Mouse (Mus musculus) embryonic facial prominence, embryonic 13.5 days (tissue): ENCODE measurements around the gene Rrp7a. TPM values are rescaled to one million over a fixed set of nuclear protein-coding genes. Genes with fewer than 3 reads are reported as not detected.

ENCODE experiments used
- ATAC-seq: fragments of 200-750 bp; cut with Nextera tagmentation; 2 replicates; pipeline ENCODE4 v1.8.0; 2017; ENCODE audit warnings: low read depth; ENCODE audit not compliant: insufficient number of reproducible peaks, insufficient read depth, low FRiP score, low TSS enrichment
- H3K27ac ChIP-seq: fragments of 300-500 bp; sonication (generic); 2 replicates; pipeline ENCODE4 v1.5.1; 2015; ENCODE audit warnings: moderate library complexity, mild to moderate bottlenecking, inconsistent platforms
- H3K27me3 ChIP-seq: fragments of 300-500 bp; sonication (generic); 2 replicates; pipeline ENCODE4 v1.6.1; 2015; ENCODE audit warnings: mild to moderate bottlenecking, inconsistent platforms
- H3K36me3 ChIP-seq: fragments of 300-500 bp; sonication (generic); 2 replicates; pipeline ENCODE4 v1.6.1; 2015; ENCODE audit warnings: mild to moderate bottlenecking, inconsistent platforms
- H3K4me1 ChIP-seq: fragments of 300-500 bp; sonication (generic); 2 replicates; pipeline ENCODE4 v1.6.1; 2015; ENCODE audit warnings: inconsistent platforms
- H3K4me2 ChIP-seq: fragments of 300-500 bp; sonication (generic); 2 replicates; pipeline ENCODE4 v1.6.1; 2015; ENCODE audit warnings: moderate library complexity, mild to moderate bottlenecking, inconsistent platforms
- H3K4me3 ChIP-seq: fragments of 300-500 bp; sonication (generic); 2 replicates; pipeline ENCODE4 v1.5.1; 2015; ENCODE audit warnings: mild to moderate bottlenecking, inconsistent platforms
- H3K9ac ChIP-seq: fragments of 300-500 bp; sonication (generic); 2 replicates; pipeline ENCODE4 v1.6.1; 2015; ENCODE audit warnings: mild to moderate bottlenecking, inconsistent platforms
- H3K9me3 ChIP-seq: fragments of 300-500 bp; sonication (generic); 2 replicates; pipeline ENCODE4 v1.6.1; 2016; ENCODE audit warnings: inconsistent platforms
- WGBS: fragments of 180-500 bp; shearing (Covaris S2); methylation state at CpG from one replicate; pipeline ENCODE4 v1.1.7; 2015; ENCODE audit warnings: mixed read lengths; 5-methylcytosine and 5-hydroxymethylcytosine counted together
- polyA plus RNA-seq: library from polyadenylated mRNA; unstranded; fragments of >200 nt; fragmentation: Nextera tagmentation; extraction: Ambion mirVana; gene quantifications from 2 replicates; pipeline ENCODE4 v1.2.1, GENCODE M21; 2015

Gene Rrp7a
- polyA plus RNA-seq, 1 experiment from 2014 or later: 67.7 TPM

GRCm38 (mm10) chr15:83155672-83156419, 33.2 kb upstream of the Rrp7a start:
- Histone ChIP-seq H3K4me3 (no peak overlapping the region), H3K27me3 (no peaks in the 10 kb centered on the region), H3K36me3 (peaks cover 66% of the 10 kb centered on the region), H3K27ac (no peak overlapping the region; the same call in 1 of the 2 replicates), H3K4me1 (peaks cover 3% of the 10 kb centered on the region; the same call in 1 of the 2 replicates), H3K9ac (peak overlapping the region; percentile 44; the same call in 1 of the 2 replicates), H3K4me2 (no peak overlapping the region), H3K9me3 (no peaks in the 10 kb centered on the region)
- ATAC-seq: no peak
- 48% methylated on average over 6 of the region's 6 CpGs for WGBS

- H3K4me1 ChIP-seq: peaks cover 3% of the 10 kb centered on the region; the same call in 1 of the 2 replicates
- WGBS: 95% methylated on average over 7 of the region's 7 CpGs
- no peak overlapping the region for H3K9ac ChIP-seq
- no peak for ATAC-seq
- no peak overlapping the region for H3K4me3 ChIP-seq
- H3K27me3 ChIP-seq: no peaks in the 10 kb centered on the region
- H3K36me3 ChIP-seq: peaks cover 51% of the 10 kb centered on the region
- H3K27ac ChIP-seq: no peak overlapping the region
- H3K4me2 ChIP-seq: no peak overlapping the region
- no peaks in the 10 kb centered on the region for H3K9me3 ChIP-seq
Measured at GRCm38 (mm10) chr15:83154309-83154708, 31.7 kb upstream of the Rrp7a start.

- WGBS: 83% methylated on average over 4 of the region's 4 CpGs
- Histone ChIP-seq H3K4me1 (peaks cover 12% of the 10 kb centered on the region), H3K9ac (no peak overlapping the region), H3K27ac (no peak overlapping the region), H3K4me3 (no peak overlapping the region), H3K36me3 (peaks cover 35% of the 10 kb centered on the region), H3K27me3 (no peaks in the 10 kb centered on the region), H3K9me3 (no peaks in the 10 kb centered on the region), H3K4me2 (no peak overlapping the region)
- no peak for ATAC-seq
Measured at GRCm38 (mm10) chr15:83150694-83151093, 28.1 kb upstream of the Rrp7a start.

GRCm38 (mm10) chr15:83150073-83150442, 27.5 kb upstream of the Rrp7a start:
- Histone ChIP-seq H3K4me3 (peak overlapping the region; percentile 91), H3K9ac (peak overlapping the region; percentile 99; the same call in 1 of the 2 replicates)
- 26% methylated on average over 3 of the region's 3 CpGs for WGBS

GRCm38 (mm10) chr15:83149196-83150072, 26.8 kb upstream of the Rrp7a start, which contains the start of gene Poldip3:
Gene Poldip3 (minus strand): TSS chr15:83149384.
- H3K27me3 ChIP-seq: no peaks in the 10 kb centered on the region
- peaks cover 12% of the 10 kb centered on the region for H3K4me1 ChIP-seq
- H3K4me3 ChIP-seq: peak within 1 kb of the TSS; percentile 91
- WGBS: under 1% methylated on average over 56 of the region's 56 CpGs
- peaks cover 41% of the 10 kb centered on the region for H3K36me3 ChIP-seq
- H3K4me2 ChIP-seq: peak within 1 kb of the TSS; percentile 80
- peak within 1 kb of the TSS; percentile 99 for H3K27ac ChIP-seq
- no peaks in the 10 kb centered on the region for H3K9me3 ChIP-seq
- ATAC-seq: peak; percentile 85
- peak within 1 kb of the TSS; percentile 99 for H3K9ac ChIP-seq

More at GRCm38 (mm10) chr15:83150073-83150442, 27.5 kb upstream of the Rrp7a start:
- ATAC-seq: no peak
- Histone ChIP-seq H3K9me3 (no peaks in the 10 kb centered on the region), H3K4me2 (peak overlapping the region; percentile 45), H3K27me3 (no peaks in the 10 kb centered on the region), H3K36me3 (peaks cover 36% of the 10 kb centered on the region), H3K27ac (peak overlapping the region; percentile 99), H3K4me1 (peaks cover 12% of the 10 kb centered on the region)

- H3K4me2 ChIP-seq: peak overlapping the region; percentile 80
- H3K36me3 ChIP-seq: peaks cover 42% of the 10 kb centered on the region
- no peaks in the 10 kb centered on the region for H3K27me3 ChIP-seq
- peaks cover 12% of the 10 kb centered on the region for H3K4me1 ChIP-seq
- no peaks in the 10 kb centered on the region for H3K9me3 ChIP-seq
- H3K4me3 ChIP-seq: peak overlapping the region; percentile 91
- under 1% methylated on average over 41 of the region's 41 CpGs for WGBS
- peak overlapping the region; percentile 99 for H3K27ac ChIP-seq
- peak; percentile 80 for ATAC-seq
- peak overlapping the region; percentile 99 for H3K9ac ChIP-seq
Measured at GRCm38 (mm10) chr15:83148801-83149195, 26.2 kb upstream of the Rrp7a start.

GRCm38 (mm10) chr15:83148395-83148794, 25.8 kb upstream of the Rrp7a start:
- WGBS: 2% methylated on average over 21 of the region's 21 CpGs
- H3K4me2 ChIP-seq: peak overlapping the region; percentile 80
- no peak for ATAC-seq
- H3K4me1 ChIP-seq: peaks cover 14% of the 10 kb centered on the region
- peak overlapping the region; percentile 91 for H3K4me3 ChIP-seq
- peaks cover 38% of the 10 kb centered on the region for H3K36me3 ChIP-seq
- no peaks in the 10 kb centered on the region for H3K27me3 ChIP-seq
- no peaks in the 10 kb centered on the region for H3K9me3 ChIP-seq
- peak overlapping the region; percentile 99 for H3K27ac ChIP-seq
- peak overlapping the region; percentile 99 for H3K9ac ChIP-seq

- Histone ChIP-seq H3K9me3 (no peaks in the 10 kb centered on the region), H3K4me2 (no peak overlapping the region), H3K36me3 (peaks cover 44% of the 10 kb centered on the region), H3K9ac (no peak overlapping the region), H3K4me1 (peaks cover 36% of the 10 kb centered on the region), H3K27me3 (no peaks in the 10 kb centered on the region), H3K4me3 (no peak overlapping the region), H3K27ac (no peak overlapping the region)
- WGBS: 90% methylated on average over 6 of the region's 6 CpGs
- no peak for ATAC-seq
Measured at GRCm38 (mm10) chr15:83145541-83145940, 22.9 kb upstream of the Rrp7a start.

- H3K4me1 ChIP-seq: peaks cover 34% of the 10 kb centered on the region
- no peak for ATAC-seq
- peak overlapping the region; percentile 68; the same call in 1 of the 2 replicates for H3K27ac ChIP-seq
- peaks cover 57% of the 10 kb centered on the region for H3K36me3 ChIP-seq
- H3K4me2 ChIP-seq: no peak overlapping the region
- no peak overlapping the region for H3K9ac ChIP-seq
- no peaks in the 10 kb centered on the region for H3K9me3 ChIP-seq
- WGBS: 55% methylated on average over 5 of the region's 5 CpGs
- H3K27me3 ChIP-seq: no peaks in the 10 kb centered on the region
- H3K4me3 ChIP-seq: no peak overlapping the region
Measured at GRCm38 (mm10) chr15:83142861-83143260, 20.3 kb upstream of the Rrp7a start.

- Histone ChIP-seq H3K4me1 (peaks cover 3% of the 10 kb centered on the region), H3K4me2 (no peak overlapping the region), H3K4me3 (no peak overlapping the region), H3K9me3 (no peaks in the 10 kb centered on the region), H3K9ac (no peak overlapping the region), H3K27ac (no peak overlapping the region), H3K27me3 (no peaks in the 10 kb centered on the region), H3K36me3 (peaks cover 85% of the 10 kb centered on the region)
- WGBS: 91% methylated on average over 2 of the region's 2 CpGs
- no peak for ATAC-seq
Measured at GRCm38 (mm10) chr15:83135654-83136053, 13.1 kb upstream of the Rrp7a start.

GRCm38 (mm10) chr15:83134671-83135070, 12.1 kb upstream of the Rrp7a start:
- no peak overlapping the region for H3K4me3 ChIP-seq
- H3K27ac ChIP-seq: no peak overlapping the region
- no peak overlapping the region for H3K4me2 ChIP-seq
- H3K9me3 ChIP-seq: no peaks in the 10 kb centered on the region
- H3K36me3 ChIP-seq: peaks cover 94% of the 10 kb centered on the region
- ATAC-seq: no peak
- H3K9ac ChIP-seq: no peak overlapping the region
- no peaks in the 10 kb centered on the region for H3K27me3 ChIP-seq
- 90% methylated on average over 6 of the region's 6 CpGs for WGBS
- no peaks in the 10 kb centered on the region for H3K4me1 ChIP-seq
